Mouse (Mus musculus) bone marrow, adult 2 months (tissue): ENCODE results near the gene Upk3a. TPM values are rescaled to one million over a fixed set of nuclear protein-coding genes. Genes with fewer than 3 reads are reported as not detected.
"Not testable (repeated sequence)": the region's sequence is repeated elsewhere in the genome, so short reads cannot be mapped to it uniquely, and the experiment has no call there.

ENCODE experiments used
- H3K27ac ChIP-seq: fragments of 200-500 bp; 2 replicates; pipeline ENCODE4 v1.5.1; 2012; ENCODE audit warnings: low read depth, mild to moderate bottlenecking, control low read depth, inconsistent platforms, low read length; ENCODE audit not compliant: control insufficient read depth, poor library complexity, insufficient read depth
- H3K4me1 ChIP-seq: fragments of 200-500 bp; 2 replicates; pipeline ENCODE4 v1.6.1; 2011; ENCODE audit warnings: low read length; ENCODE audit not compliant: control insufficient read depth, insufficient read depth
- H3K4me3 ChIP-seq: fragments of 200-500 bp; replicated peaks from 2 replicates; pipeline ENCODE3; 2011; ENCODE audit warnings: mild to moderate bottlenecking, low read depth, low read length, control low read depth; ENCODE audit not compliant: control insufficient read depth
- CTCF ChIP-seq: fragments of 200-500 bp; IDR thresholded peaks from 2 replicates; pipeline ENCODE4 v1.5.1; 2011; ENCODE audit warnings: low read length, control low read depth; ENCODE audit not compliant: control insufficient read depth, insufficient read depth
- POLR2A ChIP-seq: fragments of 200-500 bp; IDR thresholded peaks from 2 replicates; pipeline ENCODE4 v1.6.1; 2011; ENCODE audit warnings: low read depth, mild to moderate bottlenecking, control low read depth, low read length, borderline replicate concordance; ENCODE audit not compliant: control insufficient read depth
- WGBS: fragments of 180-500 bp; shearing (Covaris S2); methylation state at CpG from one replicate; pipeline ENCODE4 v1.1.7; 2018; 5-methylcytosine and 5-hydroxymethylcytosine counted together
- polyA plus RNA-seq: library from polyadenylated mRNA; stranded (reverse); fragments of >200 nt; gene quantifications from 2 replicates; pipeline ENCODE4 v1.2.4, GENCODE M21; 2011; ENCODE audit warnings: low replicate concordance; ENCODE audit not compliant: missing spikeins, insufficient read depth, insufficient read length

Upk3a gene
- polyA plus RNA-seq, 1 experiment, result not detected

DNA sequence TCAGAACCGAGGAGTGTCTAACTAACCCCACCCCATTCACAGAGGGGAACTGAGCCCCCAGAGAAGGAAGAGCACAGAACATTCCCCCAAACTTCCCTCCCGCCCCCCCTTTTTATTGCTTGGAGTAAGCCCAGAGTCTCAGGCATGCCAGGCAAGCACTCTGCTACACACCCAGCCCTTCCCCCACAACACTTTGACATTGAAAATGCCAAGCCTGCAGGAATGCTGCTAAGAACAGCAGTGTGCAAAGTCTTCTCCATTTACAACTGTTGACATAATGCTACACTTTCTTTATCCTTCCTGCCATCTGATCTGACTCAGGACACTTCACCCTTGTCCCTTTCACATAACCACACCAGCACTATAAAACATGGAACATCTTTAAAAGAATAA lies 4.3 kb upstream of the Upk3a start:
- 47% methylated on average over 2 of the region's 2 CpGs for WGBS
- H3K4me3 ChIP-seq, result no peak overlapping the region
- no peaks in the 10 kb centered on the region for H3K4me1 ChIP-seq
- TF ChIP-seq CTCF (no peak), POLR2A (no peak)
- no peak overlapping the region for H3K27ac ChIP-seq

DNA sequence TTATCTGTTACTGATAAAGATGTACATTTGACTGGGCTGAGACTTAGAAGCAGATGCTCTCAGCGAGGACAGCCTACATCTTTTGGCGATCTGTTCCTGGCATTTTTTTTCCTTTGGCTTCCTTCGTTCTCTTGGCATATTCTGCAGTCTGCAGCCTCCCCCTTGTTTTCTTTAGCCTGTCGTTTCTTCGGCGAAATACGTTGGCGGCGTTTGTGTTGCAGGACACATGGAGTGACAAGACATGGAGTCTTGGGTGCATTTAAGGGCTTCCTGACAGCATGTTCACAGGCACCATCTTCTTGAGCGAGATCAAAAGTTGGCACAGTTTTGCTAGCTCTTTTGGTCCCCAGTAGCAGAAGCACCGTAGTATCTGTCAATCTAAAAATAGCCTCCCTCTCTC lies 1.2 kb upstream of the Upk3a start:
- TF ChIP-seq POLR2A (no peak), CTCF (no peak)
- Histone ChIP-seq H3K4me3 (no peak overlapping the region), H3K4me1 (no peaks in the 10 kb centered on the region), H3K27ac (no peak overlapping the region)
- 72% methylated on average over 11 of the region's 11 CpGs for WGBS

DNA sequence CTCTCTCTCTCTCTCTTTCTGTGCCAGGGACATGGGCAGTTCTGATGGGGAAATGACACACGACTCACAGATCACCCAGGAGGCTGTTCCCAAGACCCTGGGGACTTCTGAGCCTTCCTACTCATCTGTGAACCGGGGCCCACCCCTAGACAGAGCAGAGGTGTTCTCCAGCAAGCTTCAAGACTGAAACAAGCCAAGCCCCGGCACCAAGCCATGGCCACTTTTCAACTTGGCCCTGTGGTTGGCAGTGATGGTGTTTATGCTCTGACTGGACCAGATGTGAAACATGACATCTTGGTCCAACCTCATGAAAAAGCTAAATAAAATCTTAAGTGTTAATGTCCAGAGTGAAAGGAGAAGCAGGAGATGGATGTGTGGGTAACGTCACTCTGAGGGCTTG lies 5.3 kb downstream of the Upk3a start:
- H3K27ac ChIP-seq, result no peak overlapping the region
- no peak overlapping the region for H3K4me3 ChIP-seq
- WGBS, result 57% methylated on average over 4 of the region's 4 CpGs
- no peaks in the 10 kb centered on the region for H3K4me1 ChIP-seq
- TF ChIP-seq POLR2A (no peak), CTCF (no peak)

DNA sequence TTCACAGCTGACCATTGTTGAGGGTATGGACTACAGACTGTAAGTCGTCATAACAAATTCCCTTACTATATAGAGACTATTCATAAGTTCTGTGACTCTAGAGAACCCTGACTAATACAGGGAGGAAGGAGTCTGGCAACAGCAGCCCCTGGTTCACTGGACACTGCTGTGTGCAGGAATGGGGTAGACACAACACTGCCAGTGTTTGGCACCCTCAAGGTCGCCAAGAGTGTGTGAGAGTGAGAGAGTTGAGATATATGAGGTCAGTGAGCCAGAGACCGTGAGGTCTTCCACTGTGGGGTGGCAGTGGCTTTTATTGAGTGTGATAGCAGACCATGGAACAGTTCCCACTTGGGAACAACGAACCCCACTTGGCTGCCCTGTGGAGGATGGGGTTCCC lies 9.3 kb downstream of the Upk3a start:
- Histone ChIP-seq H3K27ac (no peak overlapping the region), H3K4me3 (no peak overlapping the region), H3K4me1 (no peaks in the 10 kb centered on the region)
- TF ChIP-seq POLR2A (no peak), CTCF (no peak)
- WGBS, result 70% methylated on average over 4 of the region's 4 CpGs

DNA sequence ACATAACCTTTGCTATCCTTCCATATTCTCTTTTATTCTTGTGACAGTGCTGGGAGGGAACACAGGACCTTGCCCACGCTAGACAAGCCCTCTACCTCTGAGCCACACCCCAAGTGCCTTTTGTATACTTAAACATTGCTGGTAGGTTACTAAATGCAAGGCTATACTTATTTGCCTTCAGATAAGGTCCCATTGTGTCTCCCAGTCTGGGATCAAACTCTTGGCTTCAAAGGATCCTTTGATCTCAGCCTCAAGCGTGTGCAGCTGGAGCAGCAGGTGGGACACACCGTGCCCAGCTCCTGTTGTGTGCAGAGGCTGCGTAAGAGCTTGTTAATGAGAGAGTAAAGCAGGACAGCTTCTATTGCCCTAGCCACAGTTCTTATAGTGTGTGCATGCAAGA lies 10.8 kb downstream of the Upk3a start:
- 78% methylated on average over 4 of the region's 4 CpGs for WGBS
- H3K4me1 ChIP-seq, result no peaks in the 10 kb centered on the region
- TF ChIP-seq POLR2A (no peak), CTCF (no peak)

DNA sequence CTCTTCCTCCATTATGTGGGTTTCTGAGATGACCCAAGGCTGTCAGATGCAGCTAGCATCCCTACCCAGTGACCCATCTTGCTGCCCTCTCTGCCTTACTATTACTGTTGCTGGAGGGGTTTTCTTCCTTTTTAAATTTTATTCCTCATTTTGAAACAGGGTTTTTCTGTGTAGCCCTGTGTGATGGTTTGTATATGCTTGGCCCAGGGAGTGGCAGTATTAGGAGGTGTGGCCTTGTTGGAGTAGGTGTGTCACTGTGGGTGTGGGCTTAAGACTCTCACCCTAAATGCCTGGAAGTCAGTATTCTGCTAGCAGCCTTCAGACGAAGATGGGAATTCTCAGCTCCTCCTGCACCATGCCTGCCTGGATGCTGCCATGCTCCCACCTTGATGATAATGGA lies 11.7 kb downstream of the Upk3a start, which contains the start of gene Fam118a:
Gene Fam118a, plus strand, starts transcription at position 301 of the 400 bp plus-strand sequence.
- H3K27ac ChIP-seq, H3K4me3 ChIP-seq, H3K4me1 ChIP-seq: not testable (repeated sequence)
- WGBS, result 53% methylated on average over 1 of the region's 1 CpGs

More for the DNA sequence above, 10.8 kb downstream of the Upk3a start:
- H3K4me3 ChIP-seq, result no peak overlapping the region
- H3K27ac ChIP-seq, result no peak overlapping the region

DNA sequence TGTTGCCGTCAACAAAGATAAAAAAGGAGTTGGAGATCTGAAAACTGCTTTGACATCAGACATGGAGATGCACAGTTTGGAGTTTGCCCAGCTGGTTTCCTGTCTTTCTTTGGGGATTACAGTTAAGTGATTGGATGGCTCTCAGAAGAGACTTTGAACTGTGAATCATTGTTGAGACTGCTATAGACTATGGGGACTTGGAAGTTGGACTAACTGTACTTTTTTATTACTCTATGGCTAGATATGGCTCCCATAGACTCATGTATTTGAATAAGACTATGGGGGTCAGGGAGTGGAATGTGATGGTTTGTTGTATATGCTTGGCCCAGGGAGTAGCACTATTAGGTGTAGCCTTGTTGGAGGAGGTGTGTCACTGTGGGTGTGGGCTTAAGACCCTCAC lies 13.7 kb downstream of the Upk3a start:
- H3K27ac ChIP-seq, H3K4me3 ChIP-seq, H3K4me1 ChIP-seq: not testable (repeated sequence)
- WGBS, result 75% methylated on average over 1 of the region's 1 CpGs

DNA sequence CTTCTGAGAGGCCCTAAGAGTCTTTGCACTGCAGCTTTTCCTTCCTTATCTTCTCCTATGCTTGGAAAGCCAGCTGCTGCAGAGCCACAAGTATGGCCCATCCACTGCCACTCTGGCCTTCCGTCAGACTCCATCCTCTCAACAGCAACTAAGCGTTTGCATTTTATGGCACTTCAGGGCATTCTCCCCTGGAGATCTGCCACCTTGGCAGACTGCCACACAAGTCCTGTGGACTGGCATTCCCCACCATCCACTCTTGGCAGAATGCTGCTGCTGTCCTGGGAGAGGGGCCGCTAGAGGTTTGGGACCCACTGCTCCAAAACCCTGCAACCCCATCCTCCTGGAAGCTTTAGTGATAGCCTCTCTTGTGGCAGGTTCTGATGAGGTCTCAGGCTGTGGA lies 14.9 kb downstream of the Upk3a start:
- 85% methylated on average over 3 of the region's 3 CpGs for WGBS
- H3K4me1 ChIP-seq, result peaks cover 2% of the 10 kb centered on the region
- no peak overlapping the region for H3K4me3 ChIP-seq
- no peak for TF ChIP-seq POLR2A
- no peak for TF ChIP-seq CTCF
- H3K27ac ChIP-seq, result no peak overlapping the region

DNA sequence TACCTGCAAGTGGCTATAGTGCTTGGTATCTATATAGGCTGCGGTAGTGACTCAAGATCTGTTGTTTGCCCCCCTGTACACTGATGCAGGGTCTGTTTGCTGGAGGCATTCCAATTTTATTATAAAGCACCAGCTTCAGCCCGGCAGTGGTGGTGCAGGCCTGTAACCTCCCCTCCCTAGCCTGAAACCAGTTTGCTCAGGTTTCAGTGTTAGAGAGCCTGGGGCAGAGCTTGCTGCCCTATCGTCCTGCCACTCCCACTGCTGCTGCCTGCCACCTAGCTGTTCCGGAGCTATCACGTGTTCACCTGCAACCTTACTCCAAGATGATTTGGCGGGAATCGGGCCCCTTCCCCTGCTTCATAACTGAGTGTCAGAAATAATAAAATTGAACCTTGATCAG lies 17.0 kb downstream of the Upk3a start:
- H3K4me1 ChIP-seq, H3K4me3 ChIP-seq, H3K27ac ChIP-seq: not testable (repeated sequence)
- 50% methylated on average over 7 of the region's 7 CpGs for WGBS
